Mouse (Mus musculus) midbrain, embryonic 13.5 days (tissue): ENCODE results near the gene Fer1l4. TPM values are rescaled to one million over a fixed set of nuclear protein-coding genes. Genes with fewer than 3 reads are reported as not detected.

Source experiments
- ATAC-seq: fragments of 200-750 bp; cut with Nextera tagmentation; 2 replicates; pipeline ENCODE4 v1.8.0; 2017; ENCODE audit warnings: mild to moderate bottlenecking, moderate TSS enrichment, moderate library complexity
- H3K27ac ChIP-seq: fragments of 300-500 bp; sonication (generic); 2 replicates; pipeline ENCODE4 v1.5.1; 2015; ENCODE audit warnings: inconsistent platforms, mild to moderate bottlenecking, moderate library complexity
- H3K27me3 ChIP-seq: fragments of 300-500 bp; sonication (generic); 2 replicates; pipeline ENCODE4 v1.6.1; 2015; ENCODE audit warnings: mild to moderate bottlenecking, inconsistent platforms
- H3K36me3 ChIP-seq: fragments of 300-500 bp; sonication (generic); 2 replicates; pipeline ENCODE4 v1.6.1; 2015; ENCODE audit warnings: mild to moderate bottlenecking, inconsistent platforms
- H3K4me1 ChIP-seq: fragments of 300-500 bp; sonication (generic); replicated peaks from 2 replicates; pipeline ENCODE4 v1.6.1; 2015; ENCODE audit warnings: inconsistent platforms
- H3K4me2 ChIP-seq: fragments of 300-500 bp; sonication (generic); replicated peaks from 2 replicates; pipeline ENCODE4 v1.6.1; 2015; ENCODE audit warnings: moderate library complexity, mild to moderate bottlenecking, inconsistent platforms
- H3K4me3 ChIP-seq: fragments of 300-500 bp; sonication (generic); replicated peaks from 2 replicates; pipeline ENCODE4 v1.5.1; 2015; ENCODE audit warnings: mild to moderate bottlenecking, inconsistent platforms
- H3K9ac ChIP-seq: fragments of 300-500 bp; sonication (generic); replicated peaks from 2 replicates; pipeline ENCODE4 v1.6.1; 2015; ENCODE audit warnings: mild to moderate bottlenecking, inconsistent platforms
- H3K9me3 ChIP-seq: fragments of 300-500 bp; sonication (generic); 2 replicates; pipeline ENCODE4 v1.6.1; 2016; ENCODE audit warnings: mild to moderate bottlenecking, inconsistent platforms
- WGBS: fragments of 180-500 bp; shearing (Covaris S2); methylation state at CpG from one replicate; pipeline ENCODE4 v1.1.7; 2015; 5-methylcytosine and 5-hydroxymethylcytosine counted together
- polyA plus RNA-seq: library from polyadenylated mRNA; unstranded; fragments of >200 nt; fragmentation: Nextera tagmentation; extraction: Ambion mirVana; gene quantifications from 2 replicates; pipeline ENCODE4 v1.2.1, GENCODE M21; 2015

Gene Fer1l4
- polyA plus RNA-seq, 1 experiment from 2014 or later = not detected

- Histone ChIP-seq H3K4me3 (no peak overlapping the region), H3K36me3 (peaks cover 57% of the 10 kb centered on the region), H3K4me1 (peaks cover 16% of the 10 kb centered on the region), H3K9ac (no peak overlapping the region), H3K27me3 (no peaks in the 10 kb centered on the region), H3K4me2 (no peak overlapping the region), H3K27ac (no peak overlapping the region), H3K9me3 (no peaks in the 10 kb centered on the region)
- ATAC-seq = no peak
- 96% methylated on average over 10 of the region's 10 CpGs for WGBS
Observed at GRCm38 (mm10) chr2:156067916-156068315, 15.2 kb upstream of the Fer1l4 start.

GRCm38 (mm10) chr2:156066126-156066525, 13.4 kb upstream of the Fer1l4 start:
- peak overlapping the region; percentile 80 for H3K9ac ChIP-seq
- no peaks in the 10 kb centered on the region for H3K9me3 ChIP-seq
- 38% methylated on average over 10 of the region's 10 CpGs for WGBS
- H3K27me3 ChIP-seq = no peaks in the 10 kb centered on the region
- H3K27ac ChIP-seq = no peak overlapping the region
- H3K4me3 ChIP-seq = peak overlapping the region; percentile 68
- H3K36me3 ChIP-seq = peaks cover 41% of the 10 kb centered on the region
- peak; percentile 38 for ATAC-seq
- H3K4me1 ChIP-seq = peaks cover 16% of the 10 kb centered on the region
- H3K4me2 ChIP-seq = peak overlapping the region; percentile 93

GRCm38 (mm10) chr2:156065099-156066041, 12.6 kb upstream of the Fer1l4 start, which contains the start of gene Spag4:
Gene Spag4 (plus strand): TSS chr2:156065175.
- H3K36me3 ChIP-seq = peaks cover 33% of the 10 kb centered on the region
- WGBS = under 1% methylated on average over 80 of the region's 81 CpGs
- no peaks in the 10 kb centered on the region for H3K9me3 ChIP-seq
- peaks cover 16% of the 10 kb centered on the region for H3K4me1 ChIP-seq
- H3K27me3 ChIP-seq = no peaks in the 10 kb centered on the region
- peak within 1 kb of the TSS; percentile 68 for H3K4me3 ChIP-seq
- H3K27ac ChIP-seq = peak within 1 kb of the TSS; percentile 86
- peak; percentile 86 for ATAC-seq
- H3K4me2 ChIP-seq = peak within 1 kb of the TSS; percentile 93
- H3K9ac ChIP-seq = peak within 1 kb of the TSS; percentile 80

- peaks cover 13% of the 10 kb centered on the region for H3K27me3 ChIP-seq
- no peak overlapping the region for H3K4me3 ChIP-seq
- no peak overlapping the region for H3K27ac ChIP-seq
- no peak overlapping the region for H3K9ac ChIP-seq
- no peaks in the 10 kb centered on the region for H3K4me1 ChIP-seq
- 5% methylated on average over 19 of the region's 19 CpGs for WGBS
- no peak for ATAC-seq
- no peaks in the 10 kb centered on the region for H3K9me3 ChIP-seq
- peak overlapping the region; percentile 28 for H3K4me2 ChIP-seq
- no peaks in the 10 kb centered on the region for H3K36me3 ChIP-seq
Observed at GRCm38 (mm10) chr2:156047929-156048328, 4.8 kb downstream of the Fer1l4 start.

- Histone ChIP-seq H3K27ac (no peak overlapping the region), H3K4me1 (no peaks in the 10 kb centered on the region), H3K4me2 (no peak overlapping the region), H3K27me3 (peaks cover 13% of the 10 kb centered on the region), H3K36me3 (no peaks in the 10 kb centered on the region), H3K4me3 (no peak overlapping the region), H3K9me3 (no peaks in the 10 kb centered on the region), H3K9ac (no peak overlapping the region)
- ATAC-seq = no peak
- WGBS = 84% methylated on average over 8 of the region's 8 CpGs
Observed at GRCm38 (mm10) chr2:156042903-156043302, 9.8 kb downstream of the Fer1l4 start.

- H3K9ac ChIP-seq = no peak overlapping the region
- no peak for ATAC-seq
- no peak overlapping the region for H3K4me2 ChIP-seq
- WGBS = 92% methylated on average over 3 of the region's 3 CpGs
- no peaks in the 10 kb centered on the region for H3K27me3 ChIP-seq
- H3K9me3 ChIP-seq = no peaks in the 10 kb centered on the region
- no peak overlapping the region for H3K4me3 ChIP-seq
- no peak overlapping the region for H3K27ac ChIP-seq
- H3K4me1 ChIP-seq = no peaks in the 10 kb centered on the region
- H3K36me3 ChIP-seq = no peaks in the 10 kb centered on the region
Observed at GRCm38 (mm10) chr2:156039390-156039789, 13.4 kb downstream of the Fer1l4 start.

GRCm38 (mm10) chr2:156025482-156025881, 27.3 kb downstream of the Fer1l4 start:
- Histone ChIP-seq H3K4me3 (no peak overlapping the region), H3K36me3 (no peaks in the 10 kb centered on the region), H3K4me2 (no peak overlapping the region), H3K9ac (no peak overlapping the region), H3K27me3 (no peaks in the 10 kb centered on the region), H3K4me1 (no peaks in the 10 kb centered on the region), H3K27ac (no peak overlapping the region), H3K9me3 (no peaks in the 10 kb centered on the region)
- no peak for ATAC-seq

GRCm38 (mm10) chr2:156021765-156022164, 31.0 kb downstream of the Fer1l4 start:
- ATAC-seq = no peak

GRCm38 (mm10) chr2:156021219-156021618, 31.5 kb downstream of the Fer1l4 start:
- Histone ChIP-seq H3K4me1 (no peaks in the 10 kb centered on the region), H3K9me3 (no peaks in the 10 kb centered on the region), H3K9ac (no peak overlapping the region), H3K36me3 (peaks cover 38% of the 10 kb centered on the region), H3K4me2 (no peak overlapping the region), H3K27me3 (no peaks in the 10 kb centered on the region), H3K27ac (no peak overlapping the region), H3K4me3 (no peak overlapping the region)
- ATAC-seq = no peak
- WGBS = 87% methylated on average over 8 of the region's 8 CpGs

More at GRCm38 (mm10) chr2:156021765-156022164, 31.0 kb downstream of the Fer1l4 start:
- WGBS = 93% methylated on average over 2 of the region's 2 CpGs
- Histone ChIP-seq H3K9me3 (no peaks in the 10 kb centered on the region), H3K4me2 (no peak overlapping the region), H3K27ac (no peak overlapping the region), H3K9ac (no peak overlapping the region), H3K4me3 (no peak overlapping the region), H3K4me1 (no peaks in the 10 kb centered on the region), H3K36me3 (peaks cover 32% of the 10 kb centered on the region), H3K27me3 (no peaks in the 10 kb centered on the region)

GRCm38 (mm10) chr2:156018106-156018505, 34.6 kb downstream of the Fer1l4 start:
- Histone ChIP-seq H3K36me3 (peaks cover 69% of the 10 kb centered on the region), H3K9ac (no peak overlapping the region), H3K4me2 (no peak overlapping the region), H3K27me3 (no peaks in the 10 kb centered on the region), H3K4me3 (no peak overlapping the region), H3K4me1 (no peaks in the 10 kb centered on the region), H3K27ac (no peak overlapping the region), H3K9me3 (no peaks in the 10 kb centered on the region)
- WGBS = 90% methylated on average over 3 of the region's 3 CpGs
- no peak for ATAC-seq

- H3K9me3 ChIP-seq = no peaks in the 10 kb centered on the region
- under 1% methylated on average over 44 of the region's 45 CpGs for WGBS
- H3K4me3 ChIP-seq = peak within 1 kb of the TSS; percentile 66
- peak within 1 kb of the TSS; percentile 71 for H3K4me2 ChIP-seq
- H3K9ac ChIP-seq = peak within 1 kb of the TSS; percentile 74
- H3K27ac ChIP-seq = peak within 1 kb of the TSS; percentile 63; the same call in 1 of the 2 replicates
- peak; percentile 100 for ATAC-seq
- H3K4me1 ChIP-seq = peaks cover 15% of the 10 kb centered on the region
- H3K27me3 ChIP-seq = no peaks in the 10 kb centered on the region
- peaks cover 35% of the 10 kb centered on the region for H3K36me3 ChIP-seq
Observed at GRCm38 (mm10) chr2:156007888-156008532, 44.7 kb downstream of the Fer1l4 start, which contains the start of the genes 6430550D23Rik and Ergic3. Gene 6430550D23Rik (minus strand): TSS chr2:156007977. Gene Ergic3 (plus strand): TSS chr2:156008045.

GRCm38 (mm10) chr2:156005393-156005792, 47.4 kb downstream of the Fer1l4 start:
- no peak for ATAC-seq
- Histone ChIP-seq H3K4me1 (peaks cover 15% of the 10 kb centered on the region), H3K27me3 (no peaks in the 10 kb centered on the region), H3K4me2 (no peak overlapping the region), H3K9me3 (no peaks in the 10 kb centered on the region), H3K9ac (no peak overlapping the region), H3K36me3 (peaks cover 15% of the 10 kb centered on the region), H3K4me3 (no peak overlapping the region), H3K27ac (no peak overlapping the region)
- 92% methylated on average over 4 of the region's 4 CpGs for WGBS
